Mouse (Mus musculus) neural tube, embryonic 14.5 days (tissue): Measurements from ENCODE around the gene 9330159F19Rik. TPM values are rescaled to one million over a fixed set of nuclear protein-coding genes. Genes with fewer than 3 reads are reported as not detected.

Experiments used
- ATAC-seq: fragments of 200-750 bp; cut with Nextera tagmentation; 2 replicates; pipeline ENCODE4 v1.8.0; 2017; ENCODE audit warnings: low read depth, mild to moderate bottlenecking, moderate TSS enrichment, moderate library complexity
- H3K27ac ChIP-seq: fragments of 300-500 bp; sonication (generic); 2 replicates; pipeline ENCODE4 v1.5.1; 2014; ENCODE audit warnings: low read depth, mild to moderate bottlenecking, control low read depth, low read length, moderate library complexity, mixed read lengths
- H3K27me3 ChIP-seq: fragments of 300-500 bp; sonication (generic); 2 replicates; pipeline ENCODE4 v1.6.1; 2014; ENCODE audit warnings: low read length; ENCODE audit not compliant: control insufficient read depth, insufficient read depth
- H3K36me3 ChIP-seq: fragments of 300-500 bp; sonication (generic); 2 replicates; pipeline ENCODE4 v1.6.1; 2014; ENCODE audit warnings: low read length, mixed read lengths; ENCODE audit not compliant: control insufficient read depth, insufficient read depth
- H3K4me1 ChIP-seq: fragments of 300-500 bp; sonication (generic); 2 replicates; pipeline ENCODE4 v1.6.1; 2014; ENCODE audit warnings: low read length; ENCODE audit not compliant: control insufficient read depth, insufficient read depth
- H3K4me2 ChIP-seq: fragments of 300-500 bp; sonication (generic); 2 replicates; pipeline ENCODE4 v1.6.1; 2014; ENCODE audit warnings: mild to moderate bottlenecking, low read depth, low read length, control low read depth
- H3K4me3 ChIP-seq: fragments of 300-500 bp; sonication (generic); 2 replicates; pipeline ENCODE4 v1.5.1; 2014; ENCODE audit warnings: low read depth, low read length, control low read depth, mixed read lengths
- H3K9ac ChIP-seq: fragments of 300-500 bp; sonication (generic); replicated peaks from 2 replicates; pipeline ENCODE4 v1.6.1; 2014; ENCODE audit warnings: low read depth, mild to moderate bottlenecking, control low read depth, low read length, mixed read lengths
- H3K9me3 ChIP-seq: fragments of 300-500 bp; sonication (generic); 2 replicates; pipeline ENCODE4 v1.6.1; 2016; ENCODE audit warnings: low read length; ENCODE audit not compliant: control insufficient read depth
- WGBS: fragments of 180-500 bp; shearing (Covaris S2); extraction: QIAGEN DNeasy Blood & Tissue Kit; methylation state at CpG from one replicate; pipeline ENCODE4 v1.1.7; 2014; 5-methylcytosine and 5-hydroxymethylcytosine counted together
- polyA plus RNA-seq: library from polyadenylated mRNA; unstranded; fragments of >200 nt; fragmentation: Nextera tagmentation; extraction: Ambion mirVana; gene quantifications from 2 replicates; pipeline ENCODE4 v1.2.1, GENCODE M21; 2014

The 9330159F19Rik gene
- polyA plus RNA-seq, 1 experiment from 2014 or later = 36.3 TPM

DNA sequence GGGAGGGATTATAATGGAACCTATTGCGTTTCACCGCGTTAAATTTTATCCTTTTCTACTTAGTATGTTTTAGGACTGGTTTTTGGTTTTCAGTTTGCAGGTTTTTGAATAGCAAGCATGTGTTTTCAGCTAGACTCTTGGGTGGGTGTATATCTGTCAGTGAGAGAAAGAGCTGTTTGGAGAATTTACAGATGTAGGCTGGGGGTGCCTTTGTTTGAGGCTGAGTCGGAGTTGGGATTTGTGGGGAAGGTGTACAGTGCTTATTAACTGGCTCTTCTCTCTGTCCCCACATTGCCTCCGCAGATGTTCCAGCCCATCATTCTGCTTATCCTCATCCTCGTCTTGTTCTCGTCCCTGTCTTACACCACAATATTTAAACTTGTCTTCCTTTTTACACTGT lies 12.8 kb upstream of the 9330159F19Rik start, which contains the start of gene Gm49353:
Gm49353 (plus strand) TSS at position 313 of the 400 bp plus-strand sequence.
- H3K9ac ChIP-seq = no peak within 1 kb of the TSS
- no peak within 1 kb of the TSS for H3K4me3 ChIP-seq
- WGBS = 80% methylated on average over 7 of the region's 7 CpGs
- H3K4me1 ChIP-seq = no peaks in the 10 kb centered on the region
- no peak within 1 kb of the TSS for H3K4me2 ChIP-seq
- peaks cover 45% of the 10 kb centered on the region for H3K36me3 ChIP-seq
- no peak for ATAC-seq
- no peaks in the 10 kb centered on the region for H3K9me3 ChIP-seq
- H3K27ac ChIP-seq = no peak within 1 kb of the TSS
- H3K27me3 ChIP-seq = no peaks in the 10 kb centered on the region

DNA sequence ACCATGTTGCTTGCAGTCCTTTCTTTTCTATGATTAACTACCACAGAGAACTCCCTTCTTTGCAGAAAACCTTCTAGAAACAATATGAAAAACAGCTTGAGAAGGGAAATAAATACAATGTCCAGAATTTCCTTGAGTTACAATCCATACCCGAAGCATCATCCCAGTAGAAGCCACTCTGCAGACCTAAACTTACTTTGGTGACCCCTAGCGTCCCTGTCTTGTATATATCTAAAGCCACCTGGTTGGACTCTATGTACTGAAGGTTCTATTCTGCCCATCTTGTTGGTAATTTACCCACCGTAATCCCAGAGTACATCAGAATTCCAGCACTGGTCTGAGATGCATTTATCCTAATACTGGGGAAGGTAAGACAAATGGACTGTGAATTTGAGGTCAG lies 11.6 kb upstream of the 9330159F19Rik start:
- ATAC-seq = no peak
- Histone ChIP-seq H3K4me3 (no peak overlapping the region), H3K4me1 (no peaks in the 10 kb centered on the region), H3K36me3 (peaks cover 51% of the 10 kb centered on the region), H3K9ac (no peak overlapping the region), H3K27me3 (no peaks in the 10 kb centered on the region), H3K27ac (no peak overlapping the region), H3K4me2 (no peak overlapping the region), H3K9me3 (no peaks in the 10 kb centered on the region)
- 84% methylated on average over 3 of the region's 3 CpGs for WGBS

DNA sequence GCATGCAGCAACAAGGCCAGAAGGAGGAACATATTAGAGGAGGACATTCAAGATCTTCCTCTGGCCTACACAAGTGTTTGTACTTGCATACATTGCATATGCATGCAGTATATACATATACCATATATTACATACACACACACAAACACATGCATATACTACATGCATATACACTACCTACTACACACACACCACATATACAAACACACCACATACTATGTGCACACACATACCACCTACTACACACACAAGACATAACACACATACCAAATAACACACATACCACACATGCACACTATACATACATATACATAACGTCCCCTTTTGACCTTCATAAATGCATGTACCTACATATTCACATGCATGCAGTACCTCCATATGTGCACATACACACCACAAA lies 10.8 kb upstream of the 9330159F19Rik start:
- H3K36me3 ChIP-seq = peaks cover 51% of the 10 kb centered on the region
- no peaks in the 10 kb centered on the region for H3K9me3 ChIP-seq
- H3K9ac ChIP-seq = no peak overlapping the region
- no peaks in the 10 kb centered on the region for H3K4me1 ChIP-seq
- H3K4me2 ChIP-seq = no peak overlapping the region
- no peak overlapping the region for H3K27ac ChIP-seq
- no peak overlapping the region for H3K4me3 ChIP-seq
- no peaks in the 10 kb centered on the region for H3K27me3 ChIP-seq
- WGBS = 94% methylated on average over 1 of the region's 1 CpGs
- no peak for ATAC-seq

- ATAC-seq = peak; percentile 60; the same call in 1 of the 2 replicates
Measured at GRCm38 (mm10) chr10:29206730-29207129, 4.7 kb upstream of the 9330159F19Rik start.

GRCm38 (mm10) chr10:29208735-29209134 lies 2.7 kb upstream of the 9330159F19Rik start:
- 48% methylated on average over 3 of the region's 3 CpGs for WGBS
- Histone ChIP-seq H3K9me3 (no peaks in the 10 kb centered on the region), H3K27ac (no peak overlapping the region), H3K9ac (no peak overlapping the region), H3K4me2 (no peak overlapping the region), H3K4me3 (no peak overlapping the region), H3K27me3 (no peaks in the 10 kb centered on the region), H3K36me3 (peaks cover 5% of the 10 kb centered on the region; the same call in 1 of the 2 replicates), H3K4me1 (no peaks in the 10 kb centered on the region)
- ATAC-seq = no peak

More at GRCm38 (mm10) chr10:29206730-29207129, 4.7 kb upstream of the 9330159F19Rik start:
- no peaks in the 10 kb centered on the region for H3K4me1 ChIP-seq
- peaks cover 10% of the 10 kb centered on the region; the same call in 1 of the 2 replicates for H3K36me3 ChIP-seq
- no peak overlapping the region for H3K4me3 ChIP-seq
- no peaks in the 10 kb centered on the region for H3K9me3 ChIP-seq
- no peaks in the 10 kb centered on the region for H3K27me3 ChIP-seq
- H3K4me2 ChIP-seq = no peak overlapping the region
- no peak overlapping the region for H3K9ac ChIP-seq
- no peak overlapping the region for H3K27ac ChIP-seq

GRCm38 (mm10) chr10:29213534-29214100 lies 2.2 kb downstream of the 9330159F19Rik start:
- Histone ChIP-seq H3K4me3 (no peak overlapping the region), H3K4me1 (no peaks in the 10 kb centered on the region), H3K9ac (no peak overlapping the region), H3K36me3 (no peaks in the 10 kb centered on the region), H3K27me3 (no peaks in the 10 kb centered on the region), H3K9me3 (no peaks in the 10 kb centered on the region), H3K27ac (no peak overlapping the region), H3K4me2 (no peak overlapping the region)
- WGBS = 51% methylated on average over 3 of the region's 3 CpGs
- no peak for ATAC-seq

GRCm38 (mm10) chr10:29216957-29217356 lies 5.6 kb downstream of the 9330159F19Rik start:
- no peak; the same call in 1 of the 2 replicates for ATAC-seq
- H3K4me3 ChIP-seq = no peak overlapping the region
- H3K27ac ChIP-seq = no peak overlapping the region
- H3K36me3 ChIP-seq = peaks cover 3% of the 10 kb centered on the region; the same call in 1 of the 2 replicates
- 92% methylated on average over 1 of the region's 1 CpGs for WGBS
- H3K4me1 ChIP-seq = no peaks in the 10 kb centered on the region
- H3K9ac ChIP-seq = no peak overlapping the region
- no peak overlapping the region for H3K4me2 ChIP-seq
- no peaks in the 10 kb centered on the region for H3K9me3 ChIP-seq
- no peaks in the 10 kb centered on the region for H3K27me3 ChIP-seq

DNA sequence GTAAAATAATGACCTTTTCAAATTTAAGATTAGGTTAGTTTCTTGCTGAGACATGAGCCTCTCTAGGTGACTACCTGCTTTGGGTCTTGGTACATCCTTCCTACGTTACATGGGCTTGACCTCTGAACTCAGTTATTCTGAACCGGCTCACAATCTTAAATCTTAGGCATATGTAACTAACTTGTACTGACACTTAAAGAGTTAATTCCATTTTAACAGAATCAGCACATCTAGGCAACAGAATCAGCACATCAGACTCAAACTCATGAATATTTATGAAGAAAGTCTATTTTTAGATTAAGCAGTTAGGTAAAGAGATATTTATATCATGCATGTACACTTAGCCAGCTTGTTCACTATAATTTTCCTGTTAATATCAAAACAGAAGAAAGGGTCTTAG lies 6.0 kb downstream of the 9330159F19Rik start:
- no peak overlapping the region for H3K4me2 ChIP-seq
- H3K27me3 ChIP-seq = no peaks in the 10 kb centered on the region
- H3K36me3 ChIP-seq = peaks cover 6% of the 10 kb centered on the region; the same call in 1 of the 2 replicates
- no peaks in the 10 kb centered on the region for H3K4me1 ChIP-seq
- H3K27ac ChIP-seq = no peak overlapping the region
- ATAC-seq = no peak
- H3K4me3 ChIP-seq = no peak overlapping the region
- no peaks in the 10 kb centered on the region for H3K9me3 ChIP-seq
- no peak overlapping the region for H3K9ac ChIP-seq
- WGBS = 67% methylated on average over 2 of the region's 2 CpGs

DNA sequence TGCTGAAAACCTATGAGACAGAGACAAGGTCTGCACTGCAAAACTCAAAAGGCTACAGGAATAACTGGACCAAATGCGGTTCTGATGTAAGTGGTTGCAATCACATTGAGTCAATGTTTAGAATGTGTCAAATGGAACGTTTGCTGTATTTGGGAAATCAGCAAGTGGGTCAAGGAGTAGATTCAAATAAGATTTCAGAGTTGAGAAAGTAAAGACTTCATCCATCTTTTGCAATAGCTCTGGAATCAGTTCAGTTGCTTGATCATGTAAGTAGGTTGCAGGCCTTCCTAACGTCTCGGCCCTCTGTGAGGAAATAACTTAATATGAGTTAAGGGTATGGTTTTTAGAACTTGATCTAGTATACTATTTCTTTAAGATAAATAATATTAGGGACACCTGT lies 13.9 kb downstream of the 9330159F19Rik start:
- Histone ChIP-seq H3K9ac (no peak overlapping the region), H3K4me1 (no peaks in the 10 kb centered on the region), H3K36me3 (peaks cover 36% of the 10 kb centered on the region), H3K9me3 (no peaks in the 10 kb centered on the region), H3K4me2 (no peak overlapping the region), H3K27ac (no peak overlapping the region), H3K27me3 (no peaks in the 10 kb centered on the region), H3K4me3 (no peak overlapping the region)
- 93% methylated on average over 4 of the region's 4 CpGs for WGBS
- no peak for ATAC-seq
